Mouse (Mus musculus) brain, adult 10 weeks (tissue): Measurements from ENCODE around the gene Slc6a6. TPM values are rescaled to one million over a fixed set of nuclear protein-coding genes. Genes with fewer than 3 reads are reported as not detected.

Experiments
- polyA plus RNA-seq: library from polyadenylated mRNA; stranded (reverse); fragments of 350-450 nt; fragmentation: Illumina TruSeq; extraction: RNeasy Lipid Tissue Mini Kit (QIAGEN cat#74804); gene quantifications from one replicate; pipeline ENCODE4 v1.2.3, GENCODE M21; 2015; ENCODE audit warnings: low read depth, low replicate concordance

Gene Slc6a6
- 66.0 TPM for polyA plus RNA-seq

DNA sequence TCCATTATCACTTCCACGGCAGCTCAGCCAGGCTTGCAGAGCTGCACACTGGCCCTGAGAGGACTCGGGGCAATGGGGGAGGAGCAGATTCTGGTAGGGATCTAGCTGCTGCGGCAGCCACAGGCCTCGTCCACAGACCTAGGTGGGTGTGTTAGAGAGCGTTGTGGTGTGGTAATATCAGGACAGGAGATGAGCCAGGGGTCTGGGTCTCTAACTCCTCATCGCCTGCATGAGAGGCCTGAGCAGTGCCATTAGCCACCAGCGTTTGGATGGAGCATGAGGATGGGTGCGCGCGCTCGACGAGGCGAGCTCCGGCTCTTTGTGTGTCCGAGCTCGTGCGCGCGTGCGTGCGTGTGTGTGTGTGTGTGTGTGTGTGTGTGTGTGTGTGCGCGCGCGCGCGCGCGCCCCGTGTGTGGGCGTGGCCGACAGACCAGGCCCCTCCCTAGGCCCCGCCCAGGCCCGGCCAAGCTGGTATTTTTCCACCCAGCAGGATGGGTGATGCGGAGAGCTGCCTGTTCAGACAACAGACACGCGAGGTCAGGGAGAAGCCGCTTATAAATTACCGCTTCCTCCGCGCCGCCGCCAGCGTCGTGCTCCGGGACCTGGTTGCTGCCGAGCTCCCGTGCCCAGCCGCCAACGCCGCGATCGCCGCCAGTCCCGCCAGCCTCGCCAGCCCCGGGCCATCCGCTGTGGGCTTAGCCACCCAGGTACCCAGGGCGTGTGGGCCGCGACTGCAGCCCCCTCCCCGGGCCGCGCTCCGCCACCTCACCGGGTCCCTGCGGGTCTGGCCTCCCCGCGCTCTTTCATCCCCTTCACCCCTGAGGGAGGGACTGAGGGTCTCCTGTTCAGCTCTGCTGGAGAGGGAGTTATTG, at the start of gene Slc6a6:
TSS of gene Slc6a6 (plus strand) at position 452 of the 872 bp plus-strand sequence.

Other genes starting within 250 kb of the Slc6a6 start
- 26.8 TPM for gene Chchd4, start 210.5 kb upstream of the Slc6a6 start, polyA plus RNA-seq
- 29.8 TPM for gene Tmem43, start 210.3 kb upstream of the Slc6a6 start, polyA plus RNA-seq
- 10.3 TPM for gene Xpc, start 168.2 kb upstream of the Slc6a6 start, polyA plus RNA-seq
- gene Lsm3, start 168.1 kb upstream of the Slc6a6 start, polyA plus RNA-seq, result 66.5 TPM
- gene Grip2, start 143.2 kb downstream of the Slc6a6 start, polyA plus RNA-seq, result 15.3 TPM
- gene Ccdc174, start 194.0 kb downstream of the Slc6a6 start, polyA plus RNA-seq, result 29.4 TPM
- gene 4930590J08Rik, start 218.8 kb downstream of the Slc6a6 start, polyA plus RNA-seq, result 1.8 TPM